Mouse (Mus musculus) heart, embryonic 11.5 days (tissue): ENCODE results near the gene Drd3. TPM values are rescaled to one million over a fixed set of nuclear protein-coding genes. Genes with fewer than 3 reads are reported as not detected.

ENCODE experiments used
- ATAC-seq: fragments of 200-750 bp; cut with Nextera tagmentation; replicated peaks from 2 replicates; pipeline ENCODE4 v1.8.0; 2017; ENCODE audit warnings: moderate library complexity; ENCODE audit not compliant: insufficient number of reproducible peaks, low FRiP score, low TSS enrichment
- H3K27ac ChIP-seq: fragments of 300-500 bp; sonication (generic); 2 replicates; pipeline ENCODE4 v1.5.1; 2014; ENCODE audit warnings: mild to moderate bottlenecking, low read depth, low read length
- H3K27me3 ChIP-seq: fragments of 300-500 bp; sonication (generic); 2 replicates; pipeline ENCODE4 v1.6.1; 2014; ENCODE audit warnings: mild to moderate bottlenecking, low read length, mixed read lengths; ENCODE audit not compliant: control insufficient read depth, insufficient read depth
- H3K36me3 ChIP-seq: fragments of 300-500 bp; sonication (generic); 2 replicates; pipeline ENCODE4 v1.6.1; 2014; ENCODE audit warnings: mild to moderate bottlenecking, low read length, moderate library complexity, mixed read lengths; ENCODE audit not compliant: control insufficient read depth, insufficient read depth
- H3K4me1 ChIP-seq: fragments of 300-500 bp; sonication (generic); 2 replicates; pipeline ENCODE4 v1.6.1; 2014; ENCODE audit warnings: low read length; ENCODE audit not compliant: control insufficient read depth, insufficient read depth
- H3K4me2 ChIP-seq: fragments of 300-500 bp; sonication (generic); 2 replicates; pipeline ENCODE4 v1.6.1; 2014; ENCODE audit warnings: mild to moderate bottlenecking, moderate library complexity
- H3K4me3 ChIP-seq: fragments of 300-500 bp; sonication (generic); 2 replicates; pipeline ENCODE4 v1.5.1; 2014; ENCODE audit warnings: low read depth, low read length
- H3K9ac ChIP-seq: fragments of 300-500 bp; sonication (generic); 2 replicates; pipeline ENCODE4 v1.6.1; 2014; ENCODE audit warnings: mild to moderate bottlenecking, low read depth, low read length, moderate library complexity
- H3K9me3 ChIP-seq: fragments of 300-500 bp; sonication (generic); replicated peaks from 2 replicates; pipeline ENCODE4 v1.6.1; 2016; ENCODE audit warnings: low read length; ENCODE audit not compliant: control insufficient read depth
- WGBS: fragments of 180-500 bp; shearing (Covaris S2); extraction: QIAGEN DNeasy Blood & Tissue Kit; methylation state at CpG from one replicate; pipeline ENCODE4 v1.1.7; 2014; ENCODE audit not compliant: insufficient replicate concordance; 5-methylcytosine and 5-hydroxymethylcytosine counted together
- microRNA-seq: library from miRNA; unstranded; fragments of <30 nt; microRNA quantifications from one replicate; pipeline ENCODE4, GENCODE M21; 2016; ENCODE audit warnings: borderline number of aligned reads
- polyA plus RNA-seq: library from polyadenylated mRNA; unstranded; fragments of >200 nt; fragmentation: Nextera tagmentation; extraction: Ambion mirVana; gene quantifications from 2 replicates; pipeline ENCODE4 v1.2.1, GENCODE M21; 2014

The Drd3 gene
- polyA plus RNA-seq, 1 experiment from 2014 or later: not detected

GRCm38 (mm10) chr16:43841236-43841635 lies 87.4 kb downstream of the Drd3 start:
- no peak for ATAC-seq
- Histone ChIP-seq H3K36me3 (no peaks in the 10 kb centered on the region), H3K27me3 (no peaks in the 10 kb centered on the region), H3K4me1 (no peaks in the 10 kb centered on the region), H3K4me2 (no peak overlapping the region), H3K9me3 (no peaks in the 10 kb centered on the region), H3K4me3 (no peak overlapping the region), H3K27ac (no peak overlapping the region), H3K9ac (no peak overlapping the region)
- 50% methylated on average over 1 of the region's 1 CpGs for WGBS

GRCm38 (mm10) chr16:43849839-43850238 lies 96.0 kb downstream of the Drd3 start:
- Histone ChIP-seq H3K4me3 (no peak overlapping the region), H3K27ac (no peak overlapping the region), H3K4me2 (no peak overlapping the region), H3K36me3 (no peaks in the 10 kb centered on the region), H3K9ac (no peak overlapping the region), H3K4me1 (no peaks in the 10 kb centered on the region), H3K9me3 (no peaks in the 10 kb centered on the region), H3K27me3 (no peaks in the 10 kb centered on the region)
- 66% methylated on average over 1 of the region's 1 CpGs for WGBS
- ATAC-seq: no peak

GRCm38 (mm10) chr16:43858941-43859476 lies 105.2 kb downstream of the Drd3 start:
- 87% methylated on average over 5 of the region's 5 CpGs for WGBS
- ATAC-seq: no peak
- no peak overlapping the region for H3K9ac ChIP-seq

GRCm38 (mm10) chr16:43860624-43861023 lies 106.8 kb downstream of the Drd3 start:
- Histone ChIP-seq H3K4me1 (no peaks in the 10 kb centered on the region), H3K9me3 (no peaks in the 10 kb centered on the region), H3K27ac (no peak overlapping the region), H3K27me3 (no peaks in the 10 kb centered on the region), H3K36me3 (peaks cover 7% of the 10 kb centered on the region), H3K4me2 (no peak overlapping the region), H3K9ac (no peak overlapping the region), H3K4me3 (no peak overlapping the region)
- 71% methylated on average over 6 of the region's 6 CpGs for WGBS
- no peak for ATAC-seq

More at GRCm38 (mm10) chr16:43858941-43859476, 105.2 kb downstream of the Drd3 start:
- H3K4me1 ChIP-seq: no peaks in the 10 kb centered on the region
- no peak overlapping the region for H3K27ac ChIP-seq
- H3K4me3 ChIP-seq: no peak overlapping the region
- peaks cover 7% of the 10 kb centered on the region for H3K36me3 ChIP-seq
- no peaks in the 10 kb centered on the region for H3K27me3 ChIP-seq
- no peak overlapping the region for H3K4me2 ChIP-seq
- no peaks in the 10 kb centered on the region for H3K9me3 ChIP-seq

- H3K27me3 ChIP-seq: no peaks in the 10 kb centered on the region
- no peak overlapping the region for H3K27ac ChIP-seq
- no peak for ATAC-seq
- no peak overlapping the region for H3K9ac ChIP-seq
- H3K9me3 ChIP-seq: no peaks in the 10 kb centered on the region
- H3K4me2 ChIP-seq: no peak overlapping the region
- no peak overlapping the region for H3K4me3 ChIP-seq
- peaks cover 7% of the 10 kb centered on the region; the same call in 1 of the 2 replicates for H3K36me3 ChIP-seq
- peaks cover 5% of the 10 kb centered on the region; the same call in 1 of the 2 replicates for H3K4me1 ChIP-seq
These were observed 116.0 kb downstream of the Drd3 start for GRCm38 (mm10) chr16:43869805-43870204.

GRCm38 (mm10) chr16:43871419-43871818 lies 117.6 kb downstream of the Drd3 start:
- Histone ChIP-seq H3K27ac (no peak overlapping the region), H3K4me2 (no peak overlapping the region), H3K27me3 (no peaks in the 10 kb centered on the region), H3K9ac (no peak overlapping the region), H3K36me3 (peaks cover 11% of the 10 kb centered on the region), H3K4me3 (no peak overlapping the region), H3K9me3 (no peaks in the 10 kb centered on the region), H3K4me1 (peaks cover 5% of the 10 kb centered on the region; the same call in 1 of the 2 replicates)
- 62% methylated on average over 7 of the region's 7 CpGs for WGBS
- no peak for ATAC-seq

Small RNA genes within 50 kb of the gene (microRNA-seq; reads per million reads assigned to microRNA genes)
- not detected for gene Gm25996

Other genes starting within 250 kb of the Drd3 start
- not detected in 2 replicates for gene Tigit, start 89.9 kb upstream of the Drd3 start, polyA plus RNA-seq
- gene Ccdc191, start 135.8 kb downstream of the Drd3 start, polyA plus RNA-seq: 9.2 and 10.2 TPM in 2 replicates
- 19.1 and 24.7 TPM in 2 replicates for gene Qtrt2, start 172.8 kb downstream of the Drd3 start, polyA plus RNA-seq
- gene Zdhhc23, start 225.8 kb downstream of the Drd3 start, polyA plus RNA-seq: 1.0 and 1.3 TPM in 2 replicates